Mouse (Mus musculus) heart, adult 2 months (tissue): ENCODE measurements around the gene Gpr183.

Experiments
- CTCF ChIP-seq: fragments of 200-600 bp; IDR thresholded peaks from 2 replicates; pipeline ENCODE4 v1.8.1; 2022; ENCODE audit warnings: antibody characterized with exemption, mild to moderate bottlenecking, moderate library complexity
- POLR2A ChIP-seq: fragments of 200-500 bp; IDR thresholded peaks from 2 replicates; pipeline ENCODE4 v1.6.1; 2011; ENCODE audit warnings: mild to moderate bottlenecking, low read depth, low read length, control low read depth; ENCODE audit not compliant: insufficient read depth

GRCm38 (mm10) chr14:121958041-121958750, 6.8 kb downstream of the Gpr183 start:
- TF ChIP-seq POLR2A (no peak), CTCF (no peak)
